Mouse (Mus musculus): ENCODE measurements around the gene Best3.

GRCm38 (mm10) chr10:117013689-117014390 is 27.7 kb downstream of the Best3 start:
- no peak for TF ChIP-seq CTCF (IDR thresholded peaks at IDR 0.05; ENCODE audit: borderline replicate concordance, insufficient read depth, low read depth, low read length)
- no peak for TF ChIP-seq POLR2A (IDR thresholded peaks at IDR 0.05; ENCODE audit: borderline replicate concordance, insufficient read depth, low read length)

Measured in cerebellum, adult 2 months (tissue).